Mouse (Mus musculus): ENCODE measurements around the gene Tmem72. TPM values are rescaled to one million over a fixed set of nuclear protein-coding genes. Genes with fewer than 3 reads are reported as not detected.

Tmem72 gene
- polyA plus RNA-seq, 1 experiment from 2014 or later: 0.08 TPM

- 59% methylated on average over 10 of the region's 10 CpGs for WGBS
- no peak for ATAC-seq (ENCODE audit: low FRiP score, low read depth)
These were observed 40.3 kb downstream of the Tmem72 start for GRCm38 (mm10) chr6:116676355-116676913.

GRCm38 (mm10) chr6:116674283-116674886, 42.3 kb downstream of the Tmem72 start:
- Histone ChIP-seq H3K4me2 (replicated peaks) (peak overlapping the region; percentile 98), H3K9ac (peak overlapping the region; percentile 62; the same call in 1 of the 2 replicates), H3K4me3 (peak overlapping the region; percentile 54), H3K27me3 (peaks cover 24% of the 10 kb centered on the region), H3K27ac (0 out of 2 replicates have a peak overlapping the region, but pooled peaks have one; percentile 22), H3K4me1 (peaks cover 37% of the 10 kb centered on the region), H3K9me3 (no peaks in the 10 kb centered on the region), H3K36me3 (no peaks in the 10 kb centered on the region)
- ATAC-seq (ENCODE audit: low FRiP score, low read depth): no peak
- WGBS: 23% methylated on average over 16 of the region's 16 CpGs

More at GRCm38 (mm10) chr6:116676355-116676913, 40.3 kb downstream of the Tmem72 start:
- Histone ChIP-seq H3K9me3 (no peaks in the 10 kb centered on the region), H3K4me1 (peaks cover 20% of the 10 kb centered on the region), H3K27me3 (peaks cover 15% of the 10 kb centered on the region), H3K9ac (no peak overlapping the region), H3K36me3 (no peaks in the 10 kb centered on the region), H3K4me3 (no peak overlapping the region), H3K4me2 (replicated peaks) (no peak overlapping the region), H3K27ac (no peak overlapping the region; the same call in 1 of the 2 replicates)

- under 1% methylated on average over 44 of the region's 44 CpGs for WGBS
- no peaks in the 10 kb centered on the region for H3K36me3 ChIP-seq
- no peaks in the 10 kb centered on the region for H3K9me3 ChIP-seq
- H3K9ac ChIP-seq: peak within 1 kb of the TSS; percentile 62
- peaks cover 24% of the 10 kb centered on the region for H3K27me3 ChIP-seq
- H3K4me1 ChIP-seq: peaks cover 37% of the 10 kb centered on the region
- 0 out of 2 replicates have a peak within 1 kb of the TSS, but pooled peaks have one; percentile 22 for H3K27ac ChIP-seq
- peak within 1 kb of the TSS; percentile 98 for H3K4me2 ChIP-seq (replicated peaks)
- ATAC-seq (ENCODE audit: low FRiP score, low read depth): peak; percentile 84
- H3K4me3 ChIP-seq: peak within 1 kb of the TSS; percentile 54
These were observed 43.0 kb downstream of the Tmem72 start, which contains the start of gene Rassf4 for GRCm38 (mm10) chr6:116673471-116674282. Gene Rassf4 (minus strand): TSS chr6:116673952.

GRCm38 (mm10) chr6:116672349-116672748, 44.4 kb downstream of the Tmem72 start:
- no peaks in the 10 kb centered on the region for H3K36me3 ChIP-seq
- H3K9ac ChIP-seq: no peak overlapping the region
- peaks cover 24% of the 10 kb centered on the region for H3K27me3 ChIP-seq
- WGBS: 82% methylated on average over 5 of the region's 5 CpGs
- H3K9me3 ChIP-seq: no peaks in the 10 kb centered on the region
- peak overlapping the region; percentile 98; the same call in 1 of the 2 replicates for H3K4me2 ChIP-seq (replicated peaks)
- no peak overlapping the region for H3K27ac ChIP-seq
- H3K4me1 ChIP-seq: peaks cover 37% of the 10 kb centered on the region
- ATAC-seq (ENCODE audit: low FRiP score, low read depth): no peak
- H3K4me3 ChIP-seq: no peak overlapping the region

GRCm38 (mm10) chr6:116671768-116672167, 44.9 kb downstream of the Tmem72 start:
- no peak for ATAC-seq (ENCODE audit: low FRiP score, low read depth)
- Histone ChIP-seq H3K4me2 (replicated peaks) (no peak overlapping the region), H3K36me3 (no peaks in the 10 kb centered on the region), H3K9me3 (no peaks in the 10 kb centered on the region), H3K9ac (no peak overlapping the region), H3K4me3 (no peak overlapping the region), H3K4me1 (peaks cover 37% of the 10 kb centered on the region), H3K27me3 (peaks cover 24% of the 10 kb centered on the region), H3K27ac (no peak overlapping the region)
- 82% methylated on average over 4 of the region's 4 CpGs for WGBS

GRCm38 (mm10) chr6:116671031-116671430, 45.7 kb downstream of the Tmem72 start:
- WGBS: 7% methylated on average over 5 of the region's 5 CpGs
- no peaks in the 10 kb centered on the region for H3K9me3 ChIP-seq
- H3K4me2 ChIP-seq (replicated peaks): peak overlapping the region; percentile 14; the same call in 1 of the 2 replicates
- peak; percentile 45 for ATAC-seq (ENCODE audit: low FRiP score, low read depth)
- H3K27ac ChIP-seq: no peak overlapping the region
- peak overlapping the region; percentile 25; the same call in 1 of the 2 replicates for H3K9ac ChIP-seq
- no peak overlapping the region for H3K4me3 ChIP-seq
- H3K36me3 ChIP-seq: no peaks in the 10 kb centered on the region
- H3K27me3 ChIP-seq: peaks cover 24% of the 10 kb centered on the region
- H3K4me1 ChIP-seq: peaks cover 37% of the 10 kb centered on the region

- no peak for ATAC-seq (ENCODE audit: low FRiP score, low read depth)
- Histone ChIP-seq H3K27ac (no peak overlapping the region), H3K4me2 (replicated peaks) (no peak overlapping the region), H3K36me3 (no peaks in the 10 kb centered on the region), H3K4me1 (peaks cover 37% of the 10 kb centered on the region), H3K9ac (0 out of 2 replicates have a peak overlapping the region, but pooled peaks have one; percentile 13), H3K4me3 (no peak overlapping the region), H3K27me3 (peaks cover 24% of the 10 kb centered on the region), H3K9me3 (no peaks in the 10 kb centered on the region)
- WGBS: 53% methylated on average over 6 of the region's 6 CpGs
These were observed 46.6 kb downstream of the Tmem72 start for GRCm38 (mm10) chr6:116670144-116670543.

GRCm38 (mm10) chr6:116668682-116669470, 47.8 kb downstream of the Tmem72 start:
- H3K9ac ChIP-seq: no peak overlapping the region
- H3K36me3 ChIP-seq: no peaks in the 10 kb centered on the region
- WGBS: 40% methylated on average over 11 of the region's 11 CpGs
- peaks cover 18% of the 10 kb centered on the region for H3K27me3 ChIP-seq
- H3K4me2 ChIP-seq (replicated peaks): no peak overlapping the region
- H3K4me1 ChIP-seq: peaks cover 29% of the 10 kb centered on the region
- H3K9me3 ChIP-seq: no peaks in the 10 kb centered on the region
- no peak overlapping the region for H3K27ac ChIP-seq
- ATAC-seq (ENCODE audit: low FRiP score, low read depth): no peak
- H3K4me3 ChIP-seq: no peak overlapping the region

GRCm38 (mm10) chr6:116667382-116667781, 49.3 kb downstream of the Tmem72 start:
- WGBS: 77% methylated on average over 3 of the region's 3 CpGs
- ATAC-seq (ENCODE audit: low FRiP score, low read depth): no peak

GRCm38 (mm10) chr6:116666892-116667291, 49.8 kb downstream of the Tmem72 start:
- Histone ChIP-seq H3K9ac (no peak overlapping the region), H3K4me2 (replicated peaks) (no peak overlapping the region), H3K4me3 (no peak overlapping the region), H3K27ac (no peak overlapping the region), H3K4me1 (peaks cover 21% of the 10 kb centered on the region), H3K9me3 (no peaks in the 10 kb centered on the region), H3K27me3 (peaks cover 13% of the 10 kb centered on the region; the same call in 1 of the 2 replicates), H3K36me3 (no peaks in the 10 kb centered on the region)
- WGBS: 68% methylated on average over 3 of the region's 3 CpGs
- no peak for ATAC-seq (ENCODE audit: low FRiP score, low read depth)

More at GRCm38 (mm10) chr6:116667382-116667781, 49.3 kb downstream of the Tmem72 start:
- H3K27ac ChIP-seq: no peak overlapping the region
- H3K9ac ChIP-seq: no peak overlapping the region
- peaks cover 17% of the 10 kb centered on the region for H3K27me3 ChIP-seq
- H3K9me3 ChIP-seq: no peaks in the 10 kb centered on the region
- no peaks in the 10 kb centered on the region for H3K36me3 ChIP-seq
- peaks cover 21% of the 10 kb centered on the region for H3K4me1 ChIP-seq
- no peak overlapping the region for H3K4me2 ChIP-seq (replicated peaks)
- H3K4me3 ChIP-seq: no peak overlapping the region

- 85% methylated on average over 12 of the region's 12 CpGs for WGBS
- no peak overlapping the region for H3K4me2 ChIP-seq (replicated peaks)
- no peak overlapping the region for H3K27ac ChIP-seq
- peaks cover 6% of the 10 kb centered on the region; the same call in 1 of the 2 replicates for H3K27me3 ChIP-seq
- no peaks in the 10 kb centered on the region for H3K36me3 ChIP-seq
- no peak overlapping the region for H3K9ac ChIP-seq
- no peak for ATAC-seq (ENCODE audit: low FRiP score, low read depth)
- H3K4me1 ChIP-seq: peaks cover 15% of the 10 kb centered on the region
- no peaks in the 10 kb centered on the region for H3K9me3 ChIP-seq
- H3K4me3 ChIP-seq: no peak overlapping the region
These were observed 50.5 kb downstream of the Tmem72 start for GRCm38 (mm10) chr6:116666085-116666750.

Data from limb, embryonic 13.5 days (tissue).